Mouse (Mus musculus) bone marrow, adult 2 months (tissue): ENCODE measurements at regions not wholly inside any gene's neighbourhood (a gene's known extent, or its start where the extent isn't known, plus 50 kb on each side); places are given as distances from the start of the nearest gene placed in this dataset.

ENCODE experiments used
- CTCF ChIP-seq: fragments of 200-500 bp; IDR thresholded peaks from 2 replicates; pipeline ENCODE4 v1.5.1; 2011; ENCODE audit warnings: low read length, control low read depth; ENCODE audit not compliant: control insufficient read depth, insufficient read depth
- POLR2A ChIP-seq: fragments of 200-500 bp; IDR thresholded peaks from 2 replicates; pipeline ENCODE4 v1.6.1; 2011; ENCODE audit warnings: low read depth, mild to moderate bottlenecking, control low read depth, low read length, borderline replicate concordance; ENCODE audit not compliant: control insufficient read depth

GRCm38 (mm10) chr2:117906509-117906908, 205.2 kb upstream of the Thbs1 start:
- no peak for TF ChIP-seq POLR2A
- TF ChIP-seq CTCF = no peak
